Mouse (Mus musculus): Measurements from ENCODE around the gene 3110082I17Rik. TPM values are rescaled to one million over a fixed set of nuclear protein-coding genes. Genes with fewer than 3 reads are reported as not detected.

3110082I17Rik gene
- total RNA-seq, 2 experiments from 2014 or later, result 17.1 to 18.1 TPM

GRCm38 (mm10) chr5:139374841-139375240 is 85.5 kb downstream of the 3110082I17Rik start:
- no peak overlapping the region for H3K27ac ChIP-seq
- TF ChIP-seq CTCF (conservative IDR thresholded peaks at IDR 0.05), result no peak
- no peak for DNase-seq (ENCODE audit: low spot score in 2 of 2)
- no peak overlapping the region for H3K4me3 ChIP-seq

GRCm38 (mm10) chr5:139373889-139374444 is 86.4 kb downstream of the 3110082I17Rik start:
- no peak overlapping the region for H3K4me3 ChIP-seq
- no peak for DNase-seq (ENCODE audit: low spot score in 2 of 2)
- no peak overlapping the region for H3K27ac ChIP-seq
- no peak for TF ChIP-seq CTCF (conservative IDR thresholded peaks at IDR 0.05)

- Histone ChIP-seq H3K27ac (no peak overlapping the region), H3K4me3 (no peak overlapping the region)
- DNase-seq (ENCODE audit: low spot score in 2 of 2), result no peak
- no peak for TF ChIP-seq CTCF (conservative IDR thresholded peaks at IDR 0.05)
Observed at GRCm38 (mm10) chr5:139373126-139373525, 87.2 kb downstream of the 3110082I17Rik start.

GRCm38 (mm10) chr5:139371631-139372401 is 88.5 kb downstream of the 3110082I17Rik start:
- peak overlapping the region; percentile 76 for H3K4me3 ChIP-seq
- TF ChIP-seq CTCF (conservative IDR thresholded peaks at IDR 0.05), result peak; percentile 26
- DNase-seq (ENCODE audit: low spot score in 2 of 2), result peak; percentile 85
- H3K27ac ChIP-seq, result peak overlapping the region; percentile 97

GRCm38 (mm10) chr5:139371118-139371517 is 89.2 kb downstream of the 3110082I17Rik start:
- peak overlapping the region; percentile 76 for H3K4me3 ChIP-seq
- peak overlapping the region; percentile 97 for H3K27ac ChIP-seq
- no peak; the same call in 1 of the 2 replicates for TF ChIP-seq CTCF (conservative IDR thresholded peaks at IDR 0.05)
- DNase-seq (ENCODE audit: low spot score in 2 of 2), result no peak

- Histone ChIP-seq H3K27ac (peak overlapping the region; percentile 97), H3K4me3 (peak overlapping the region; percentile 76)
- DNase-seq (ENCODE audit: low spot score in 2 of 2), result no peak
- no peak for TF ChIP-seq CTCF (conservative IDR thresholded peaks at IDR 0.05)
Observed at GRCm38 (mm10) chr5:139370336-139370735, 90.0 kb downstream of the 3110082I17Rik start.

GRCm38 (mm10) chr5:139368638-139369320 is 91.5 kb downstream of the 3110082I17Rik start:
- Histone ChIP-seq H3K27ac (peak overlapping the region; percentile 77; the same call in 1 of the 2 replicates), H3K4me3 (no peak overlapping the region)
- DNase-seq (ENCODE audit: low spot score in 2 of 2), result no peak
- no peak for TF ChIP-seq CTCF (conservative IDR thresholded peaks at IDR 0.05)

- Histone ChIP-seq H3K4me3 (no peak overlapping the region), H3K27ac (peak overlapping the region; percentile 77; the same call in 1 of the 2 replicates)
- no peak for DNase-seq (ENCODE audit: low spot score in 2 of 2)
- TF ChIP-seq CTCF (conservative IDR thresholded peaks at IDR 0.05), result no peak
Observed at GRCm38 (mm10) chr5:139367884-139368458, 92.4 kb downstream of the 3110082I17Rik start.

- Histone ChIP-seq H3K4me3 (no peak overlapping the region), H3K27ac (peak overlapping the region; percentile 77)
- DNase-seq (ENCODE audit: low spot score in 2 of 2), result no peak
- TF ChIP-seq CTCF (conservative IDR thresholded peaks at IDR 0.05), result no peak
Observed at GRCm38 (mm10) chr5:139366484-139366883, 93.8 kb downstream of the 3110082I17Rik start.

- no peak for TF ChIP-seq CTCF (conservative IDR thresholded peaks at IDR 0.05)
- Histone ChIP-seq H3K27ac (peak overlapping the region; percentile 77), H3K4me3 (no peak overlapping the region)
- no peak for DNase-seq (ENCODE audit: low spot score in 2 of 2)
Observed at GRCm38 (mm10) chr5:139365827-139366226, 94.5 kb downstream of the 3110082I17Rik start.

GRCm38 (mm10) chr5:139364911-139365571 is 95.3 kb downstream of the 3110082I17Rik start:
- peak overlapping the region; percentile 91 for H3K27ac ChIP-seq
- TF ChIP-seq CTCF (conservative IDR thresholded peaks at IDR 0.05), result no peak

GRCm38 (mm10) chr5:139364260-139364910 is 95.9 kb downstream of the 3110082I17Rik start:
- Histone ChIP-seq H3K4me3 (peak overlapping the region; percentile 0; the same call in 1 of the 2 replicates), H3K27ac (peak overlapping the region; percentile 91)
- DNase-seq (ENCODE audit: low spot score in 2 of 2), result peak; percentile 79 to 93
- TF ChIP-seq CTCF (conservative IDR thresholded peaks at IDR 0.05), result peak; percentile 99

More at GRCm38 (mm10) chr5:139364911-139365571, 95.3 kb downstream of the 3110082I17Rik start:
- H3K4me3 ChIP-seq, result peak overlapping the region; percentile 0; the same call in 1 of the 2 replicates
- DNase-seq (ENCODE audit: low spot score in 2 of 2), result no peak
